Mouse (Mus musculus) heart, embryonic 12.5 days (tissue): Measurements from ENCODE around the gene Zfp526. TPM values are rescaled to one million over a fixed set of nuclear protein-coding genes. Genes with fewer than 3 reads are reported as not detected.
A peak's percentile ranks its signal among the peaks of the same experiment; 100 is the strongest.

ENCODE experiments used
- ATAC-seq: fragments of 200-750 bp; cut with Nextera tagmentation; 2 replicates; pipeline ENCODE4 v1.8.0; 2017; ENCODE audit warnings: moderate TSS enrichment, moderate library complexity; ENCODE audit not compliant: insufficient number of reproducible peaks, low FRiP score
- H3K27ac ChIP-seq: fragments of 300-500 bp; sonication (generic); 2 replicates; pipeline ENCODE4 v1.5.1; 2016; ENCODE audit warnings: mild to moderate bottlenecking, moderate library complexity; ENCODE audit not compliant: poor library complexity, severe bottlenecking
- H3K27me3 ChIP-seq: fragments of 300-500 bp; sonication (generic); replicated peaks from 2 replicates; pipeline ENCODE4 v1.6.1; 2016; ENCODE audit warnings: mild to moderate bottlenecking, moderate library complexity
- H3K36me3 ChIP-seq: fragments of 300-500 bp; sonication (generic); 2 replicates; pipeline ENCODE4 v1.6.1; 2016; ENCODE audit warnings: mild to moderate bottlenecking, moderate library complexity
- H3K4me1 ChIP-seq: fragments of 300-500 bp; sonication (generic); replicated peaks from 2 replicates; pipeline ENCODE4 v1.6.1; 2016; ENCODE audit warnings: mild to moderate bottlenecking
- H3K4me2 ChIP-seq: fragments of 300-500 bp; sonication (generic); 2 replicates; pipeline ENCODE4 v1.6.1; 2016; ENCODE audit warnings: mild to moderate bottlenecking, moderate library complexity
- H3K4me3 ChIP-seq: fragments of 300-500 bp; sonication (generic); 2 replicates; pipeline ENCODE4 v1.5.1; 2016; ENCODE audit warnings: mild to moderate bottlenecking
- H3K9ac ChIP-seq: fragments of 300-500 bp; sonication (generic); 2 replicates; pipeline ENCODE4 v1.6.1; 2016; ENCODE audit warnings: mild to moderate bottlenecking, moderate library complexity
- H3K9me3 ChIP-seq: fragments of 300-500 bp; sonication (generic); replicated peaks from 2 replicates; pipeline ENCODE4 v1.6.1; 2016; ENCODE audit warnings: mild to moderate bottlenecking, moderate library complexity
- WGBS: fragments of 180-500 bp; shearing (Covaris S2); methylation state at CpG from one replicate; pipeline ENCODE4 v1.1.7; 2016; 5-methylcytosine and 5-hydroxymethylcytosine counted together
- polyA plus RNA-seq: library from polyadenylated mRNA; unstranded; fragments of >200 nt; fragmentation: Nextera tagmentation; extraction: Ambion mirVana; gene quantifications from 2 replicates; pipeline ENCODE4 v1.2.1, GENCODE M21; 2016

Gene Zfp526
- polyA plus RNA-seq, 1 experiment from 2014 or later: 2.3 TPM

- peaks cover 39% of the 10 kb centered on the region for H3K36me3 ChIP-seq
- ATAC-seq: no peak
- no peak overlapping the region for H3K4me3 ChIP-seq
- peaks cover 63% of the 10 kb centered on the region for H3K4me1 ChIP-seq
- no peaks in the 10 kb centered on the region for H3K27me3 ChIP-seq
- 88% methylated on average over 35 of the region's 35 CpGs for WGBS
- no peak overlapping the region for H3K4me2 ChIP-seq
- no peak overlapping the region for H3K27ac ChIP-seq
- H3K9ac ChIP-seq: no peak overlapping the region
- H3K9me3 ChIP-seq: no peaks in the 10 kb centered on the region
Observed at GRCm38 (mm10) chr7:25270652-25271633, 49.7 kb downstream of the Zfp526 start.

GRCm38 (mm10) chr7:25271651-25272444, 50.6 kb downstream of the Zfp526 start:
- WGBS: 83% methylated on average over 30 of the region's 30 CpGs
- Histone ChIP-seq H3K27me3 (no peaks in the 10 kb centered on the region), H3K4me1 (peaks cover 68% of the 10 kb centered on the region), H3K9ac (no peak overlapping the region; the same call in 1 of the 2 replicates), H3K9me3 (no peaks in the 10 kb centered on the region), H3K4me3 (no peak overlapping the region), H3K4me2 (no peak overlapping the region), H3K36me3 (peaks cover 39% of the 10 kb centered on the region), H3K27ac (no peak overlapping the region)
- ATAC-seq: no peak

GRCm38 (mm10) chr7:25272445-25273258, 51.4 kb downstream of the Zfp526 start:
- Histone ChIP-seq H3K4me2 (no peak overlapping the region), H3K36me3 (peaks cover 39% of the 10 kb centered on the region), H3K9ac (no peak overlapping the region), H3K27me3 (no peaks in the 10 kb centered on the region), H3K4me3 (no peak overlapping the region), H3K27ac (no peak overlapping the region), H3K4me1 (peaks cover 74% of the 10 kb centered on the region), H3K9me3 (no peaks in the 10 kb centered on the region)
- WGBS: 81% methylated on average over 38 of the region's 38 CpGs
- ATAC-seq: no peak

- Histone ChIP-seq H3K9ac (peak overlapping the region; percentile 37; the same call in 1 of the 2 replicates), H3K36me3 (peaks cover 39% of the 10 kb centered on the region), H3K9me3 (no peaks in the 10 kb centered on the region), H3K27ac (no peak overlapping the region), H3K4me3 (no peak overlapping the region), H3K4me1 (peaks cover 77% of the 10 kb centered on the region), H3K27me3 (no peaks in the 10 kb centered on the region), H3K4me2 (no peak overlapping the region)
- 80% methylated on average over 22 of the region's 22 CpGs for WGBS
- no peak for ATAC-seq
Observed at GRCm38 (mm10) chr7:25273259-25274241, 52.3 kb downstream of the Zfp526 start.

GRCm38 (mm10) chr7:25274571-25274970, 53.3 kb downstream of the Zfp526 start:
- H3K36me3 ChIP-seq: peaks cover 39% of the 10 kb centered on the region
- 53% methylated on average over 5 of the region's 5 CpGs for WGBS
- H3K4me2 ChIP-seq: no peak overlapping the region
- no peak overlapping the region for H3K27ac ChIP-seq
- ATAC-seq: no peak
- H3K9me3 ChIP-seq: no peaks in the 10 kb centered on the region
- H3K4me3 ChIP-seq: no peak overlapping the region
- no peaks in the 10 kb centered on the region for H3K27me3 ChIP-seq
- peaks cover 71% of the 10 kb centered on the region for H3K4me1 ChIP-seq
- H3K9ac ChIP-seq: peak overlapping the region; percentile 34

GRCm38 (mm10) chr7:25274996-25275395, 53.8 kb downstream of the Zfp526 start:
- no peak overlapping the region for H3K27ac ChIP-seq
- no peaks in the 10 kb centered on the region for H3K9me3 ChIP-seq
- no peak overlapping the region for H3K4me2 ChIP-seq
- 86% methylated on average over 3 of the region's 3 CpGs for WGBS
- no peaks in the 10 kb centered on the region for H3K27me3 ChIP-seq
- H3K36me3 ChIP-seq: peaks cover 39% of the 10 kb centered on the region
- peaks cover 71% of the 10 kb centered on the region for H3K4me1 ChIP-seq
- ATAC-seq: no peak
- H3K9ac ChIP-seq: peak overlapping the region; percentile 34
- H3K4me3 ChIP-seq: no peak overlapping the region

GRCm38 (mm10) chr7:25275555-25276298, 54.5 kb downstream of the Zfp526 start:
- peaks cover 39% of the 10 kb centered on the region for H3K36me3 ChIP-seq
- H3K4me2 ChIP-seq: peak overlapping the region; percentile 35
- H3K9ac ChIP-seq: peak overlapping the region; percentile 34
- H3K27me3 ChIP-seq: no peaks in the 10 kb centered on the region
- peak overlapping the region; percentile 50 for H3K27ac ChIP-seq
- H3K4me1 ChIP-seq: peaks cover 73% of the 10 kb centered on the region
- no peaks in the 10 kb centered on the region for H3K9me3 ChIP-seq
- WGBS: 47% methylated on average over 9 of the region's 9 CpGs
- no peak for ATAC-seq
- no peak overlapping the region; the same call in 1 of the 2 replicates for H3K4me3 ChIP-seq
